Mouse (Mus musculus) megakaryocyte, embryonic 14.5 days (primary cell): Measurements from ENCODE around the gene Ano6. TPM values are rescaled to one million over a fixed set of nuclear protein-coding genes. Genes with fewer than 3 reads are reported as not detected.
A peak's percentile ranks its signal among the peaks of the same experiment; 100 is the strongest.

Experiments
- H3K27me3 ChIP-seq: replicated peaks from 2 replicates; pipeline ENCODE3; 2012; ENCODE audit warnings: inconsistent platforms
- H3K36me3 ChIP-seq: replicated peaks from 2 replicates; pipeline ENCODE3; 2012; ENCODE audit warnings: low read length, inconsistent platforms, mixed read lengths
- H3K4me1 ChIP-seq: 2 replicates; pipeline ENCODE4 v1.6.1; 2012; ENCODE audit warnings: inconsistent platforms
- H3K4me3 ChIP-seq: replicated peaks from 2 replicates; pipeline ENCODE3; 2012; ENCODE audit warnings: moderate library complexity, mild to moderate bottlenecking, inconsistent platforms
- H3K9me3 ChIP-seq: 2 replicates; pipeline ENCODE4 v1.6.1; 2012; ENCODE audit warnings: inconsistent platforms
- FLI1 ChIP-seq: IDR thresholded peaks from 2 replicates; pipeline ENCODE4 v1.6.1; 2012; ENCODE audit warnings: low read length, inconsistent platforms, mixed read lengths
- GATA1 ChIP-seq: IDR thresholded peaks from 3 replicates; pipeline ENCODE4 v1.6.1; 2012; ENCODE audit warnings: mixed read lengths, low read length, inconsistent platforms, borderline replicate concordance
- polyA plus RNA-seq: library from polyadenylated mRNA; stranded (reverse); fragments of >175 nt; gene quantifications from 2 replicates; pipeline ENCODE4 v1.2.3, GENCODE M21; 2012; ENCODE audit warnings: low replicate concordance; ENCODE audit not compliant: insufficient read depth

The Ano6 gene
- polyA plus RNA-seq, 1 experiment: 10.3 TPM

GRCm38 (mm10) chr15:95802762-95803161, 12.1 kb downstream of the Ano6 start:
- Histone ChIP-seq H3K27me3 (no peaks in the 10 kb centered on the region), H3K9me3 (no peaks in the 10 kb centered on the region), H3K36me3 (peaks cover 72% of the 10 kb centered on the region), H3K4me3 (peak overlapping the region; percentile 6), H3K4me1 (peaks cover 99% of the 10 kb centered on the region)
- TF ChIP-seq FLI1 (no peak), GATA1 (no peak)

GRCm38 (mm10) chr15:95803484-95803883, 12.8 kb downstream of the Ano6 start:
- TF ChIP-seq FLI1: no peak
- TF ChIP-seq GATA1: no peak
- H3K36me3 ChIP-seq: peaks cover 72% of the 10 kb centered on the region
- H3K9me3 ChIP-seq: no peaks in the 10 kb centered on the region
- H3K4me1 ChIP-seq: peaks cover 99% of the 10 kb centered on the region
- H3K4me3 ChIP-seq: no peak overlapping the region
- no peaks in the 10 kb centered on the region for H3K27me3 ChIP-seq

GRCm38 (mm10) chr15:95804255-95804654, 13.6 kb downstream of the Ano6 start:
- Histone ChIP-seq H3K9me3 (no peaks in the 10 kb centered on the region), H3K4me3 (peak overlapping the region; percentile 84), H3K36me3 (peaks cover 71% of the 10 kb centered on the region), H3K27me3 (no peaks in the 10 kb centered on the region), H3K4me1 (peaks cover 98% of the 10 kb centered on the region)
- TF ChIP-seq FLI1 (no peak), GATA1 (no peak)

- peak overlapping the region; percentile 84 for H3K4me3 ChIP-seq
- TF ChIP-seq GATA1: no peak
- no peak for TF ChIP-seq FLI1
- peaks cover 71% of the 10 kb centered on the region for H3K36me3 ChIP-seq
- peaks cover 98% of the 10 kb centered on the region for H3K4me1 ChIP-seq
- H3K9me3 ChIP-seq: no peaks in the 10 kb centered on the region
- H3K27me3 ChIP-seq: no peaks in the 10 kb centered on the region
Measured at GRCm38 (mm10) chr15:95805022-95805471, 14.4 kb downstream of the Ano6 start.

GRCm38 (mm10) chr15:95807908-95808307, 17.3 kb downstream of the Ano6 start:
- peaks cover 13% of the 10 kb centered on the region for H3K9me3 ChIP-seq
- no peak for TF ChIP-seq FLI1
- no peak for TF ChIP-seq GATA1
- peaks cover 94% of the 10 kb centered on the region for H3K4me1 ChIP-seq
- peaks cover 71% of the 10 kb centered on the region for H3K36me3 ChIP-seq
- H3K4me3 ChIP-seq: peak overlapping the region; percentile 59
- H3K27me3 ChIP-seq: no peaks in the 10 kb centered on the region

- no peak for TF ChIP-seq GATA1
- no peak for TF ChIP-seq FLI1
- Histone ChIP-seq H3K36me3 (peaks cover 88% of the 10 kb centered on the region), H3K4me3 (no peak overlapping the region), H3K4me1 (peaks cover 85% of the 10 kb centered on the region), H3K27me3 (no peaks in the 10 kb centered on the region), H3K9me3 (peaks cover 17% of the 10 kb centered on the region)
Measured at GRCm38 (mm10) chr15:95810357-95810761, 19.7 kb downstream of the Ano6 start.

- peaks cover 76% of the 10 kb centered on the region for H3K4me1 ChIP-seq
Measured at GRCm38 (mm10) chr15:95812821-95813571, 22.4 kb downstream of the Ano6 start.

GRCm38 (mm10) chr15:95817501-95817900, 26.9 kb downstream of the Ano6 start:
- Histone ChIP-seq H3K4me3 (no peak overlapping the region), H3K36me3 (peaks cover 89% of the 10 kb centered on the region), H3K27me3 (no peaks in the 10 kb centered on the region), H3K4me1 (peaks cover 75% of the 10 kb centered on the region), H3K9me3 (peaks cover 8% of the 10 kb centered on the region)
- no peak for TF ChIP-seq FLI1
- TF ChIP-seq GATA1: no peak

More at GRCm38 (mm10) chr15:95812821-95813571, 22.4 kb downstream of the Ano6 start:
- Histone ChIP-seq H3K36me3 (peaks cover 96% of the 10 kb centered on the region), H3K27me3 (no peaks in the 10 kb centered on the region), H3K9me3 (peaks cover 17% of the 10 kb centered on the region), H3K4me3 (no peak overlapping the region)
- TF ChIP-seq FLI1 (no peak), GATA1 (no peak)

- Histone ChIP-seq H3K4me3 (no peak overlapping the region), H3K9me3 (no peaks in the 10 kb centered on the region), H3K27me3 (no peaks in the 10 kb centered on the region), H3K4me1 (peaks cover 80% of the 10 kb centered on the region), H3K36me3 (peaks cover 89% of the 10 kb centered on the region)
- TF ChIP-seq FLI1 (no peak), GATA1 (no peak)
Measured at GRCm38 (mm10) chr15:95819249-95820035, 28.8 kb downstream of the Ano6 start.

GRCm38 (mm10) chr15:95820142-95820541, 29.5 kb downstream of the Ano6 start:
- TF ChIP-seq FLI1 (no peak), GATA1 (no peak)
- Histone ChIP-seq H3K27me3 (no peaks in the 10 kb centered on the region), H3K4me3 (no peak overlapping the region), H3K36me3 (peaks cover 90% of the 10 kb centered on the region), H3K9me3 (peaks cover under 1% of the 10 kb centered on the region; the same call in 1 of the 2 replicates), H3K4me1 (peaks cover 84% of the 10 kb centered on the region)
